Mouse (Mus musculus) kidney, adult 11 months (tissue): Measurements from ENCODE around the gene Gm45713.
"Not testable (repeated sequence)": the region's sequence is repeated elsewhere in the genome, so short reads cannot be mapped to it uniquely, and the experiment has no call there.

Experiments used
- DNase-seq: peaks from one replicate; pipeline ENCODE4 v3.0.0; 2022

Gene Gm45713

GRCm38 (mm10) chr7:45139904-45140723 lies 4.1 kb upstream of the Gm45713 start:
- DNase-seq = no peak

DNA sequence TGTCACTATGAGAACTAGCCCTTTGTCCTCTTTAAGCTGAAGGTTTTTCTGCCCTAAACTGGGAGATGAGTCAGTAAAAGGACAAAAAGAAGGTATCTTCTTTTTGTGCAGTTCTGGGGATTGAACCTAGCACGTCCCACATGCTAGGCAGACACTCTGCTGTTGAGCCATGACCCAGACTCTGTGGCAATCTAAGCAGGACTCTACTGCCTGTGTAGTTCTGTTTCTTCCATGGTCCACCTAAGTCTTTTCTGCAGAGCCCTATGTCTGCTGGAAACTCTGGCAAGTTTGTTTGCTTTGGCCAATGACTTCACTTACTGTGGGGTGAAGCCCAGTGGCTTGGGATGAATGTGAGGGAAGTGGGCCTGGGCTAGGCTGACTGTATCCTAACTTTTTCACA lies 2.4 kb upstream of the Gm45713 start:
- no peak for DNase-seq

GRCm38 (mm10) chr7:45137171-45138006 lies 1.4 kb upstream of the Gm45713 start:
- no peak for DNase-seq

DNA sequence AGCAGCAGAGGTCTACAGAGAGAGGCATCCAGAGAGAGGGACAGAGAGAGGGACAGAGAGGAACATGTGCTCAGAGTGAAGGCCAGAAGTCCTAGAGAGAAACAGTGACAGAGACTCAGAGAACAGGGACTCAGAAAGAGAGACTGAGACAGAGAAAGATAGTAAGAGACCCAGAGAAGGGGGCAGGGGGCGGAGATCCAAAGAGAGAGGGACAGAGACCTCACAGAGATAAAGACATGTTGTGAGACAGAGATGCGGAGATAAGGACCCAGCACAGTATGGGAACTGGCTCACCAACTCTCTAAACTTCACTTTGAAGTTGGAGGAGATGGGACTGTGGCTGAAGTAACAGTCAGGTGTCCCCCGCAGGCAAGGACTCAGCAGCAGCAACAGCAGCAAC lies 661 bp downstream of the Gm45713 start:
- DNase-seq = no peak

GRCm38 (mm10) chr7:45134544-45135026 lies 1.4 kb downstream of the Gm45713 start:
- no peak for DNase-seq

DNA sequence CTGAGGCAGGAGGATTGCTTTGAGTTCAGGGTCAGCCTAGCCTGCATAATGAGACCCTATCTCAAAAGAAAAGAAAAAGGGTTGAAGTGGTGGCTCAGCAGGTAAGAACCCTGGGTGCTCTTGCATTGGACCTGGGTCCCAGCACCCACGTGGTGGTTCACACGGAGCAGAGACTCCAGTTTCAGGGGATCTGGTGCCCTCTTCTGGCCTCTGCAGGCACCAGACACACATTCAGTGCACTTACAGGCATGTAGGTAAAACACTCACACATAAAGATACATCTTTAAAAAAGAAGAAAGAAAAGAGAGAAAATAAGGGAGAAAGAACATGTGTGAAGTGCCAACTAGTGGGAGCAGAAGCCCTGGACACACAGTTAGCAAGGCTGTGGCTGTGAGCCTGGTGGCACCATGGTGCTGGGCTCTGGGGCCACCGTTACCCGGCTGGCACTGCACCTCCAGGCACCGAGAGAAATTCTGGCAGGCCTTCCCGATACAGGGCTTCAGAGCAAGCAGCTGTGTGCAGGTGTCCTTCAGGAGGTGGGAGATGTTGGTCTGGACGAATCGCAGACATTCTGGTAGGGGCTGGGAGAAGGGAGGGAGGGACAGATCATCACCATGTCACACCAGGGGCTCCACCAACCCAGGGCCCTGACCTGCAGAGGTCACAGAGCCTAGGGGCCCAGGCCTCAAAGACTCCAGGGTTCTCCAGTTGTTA lies 2.4 kb downstream of the Gm45713 start:
- DNase-seq = no peak

DNA sequence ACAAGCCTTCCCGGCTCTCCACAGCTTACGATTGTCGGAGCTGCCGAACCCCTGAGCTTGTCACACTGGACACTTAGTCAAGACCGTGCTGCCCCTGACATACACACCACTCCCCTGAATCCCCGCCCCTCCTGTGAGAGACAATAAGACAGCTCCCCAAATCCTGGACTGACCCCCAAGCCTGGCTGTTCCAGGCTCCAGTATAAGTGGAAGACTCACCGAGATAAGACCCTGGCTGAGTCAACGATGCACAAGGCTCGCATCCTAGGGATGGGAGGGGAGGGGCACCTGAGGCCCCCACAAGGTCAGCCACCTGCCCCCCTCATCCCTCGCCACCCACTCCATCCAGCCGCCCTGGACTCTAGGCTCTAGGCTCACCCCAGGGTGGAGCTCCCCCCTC lies 4.2 kb downstream of the Gm45713 start:
- DNase-seq = no peak

- no peak for DNase-seq
Measured at GRCm38 (mm10) chr7:45129776-45130512, 6.1 kb downstream of the Gm45713 start.

DNA sequence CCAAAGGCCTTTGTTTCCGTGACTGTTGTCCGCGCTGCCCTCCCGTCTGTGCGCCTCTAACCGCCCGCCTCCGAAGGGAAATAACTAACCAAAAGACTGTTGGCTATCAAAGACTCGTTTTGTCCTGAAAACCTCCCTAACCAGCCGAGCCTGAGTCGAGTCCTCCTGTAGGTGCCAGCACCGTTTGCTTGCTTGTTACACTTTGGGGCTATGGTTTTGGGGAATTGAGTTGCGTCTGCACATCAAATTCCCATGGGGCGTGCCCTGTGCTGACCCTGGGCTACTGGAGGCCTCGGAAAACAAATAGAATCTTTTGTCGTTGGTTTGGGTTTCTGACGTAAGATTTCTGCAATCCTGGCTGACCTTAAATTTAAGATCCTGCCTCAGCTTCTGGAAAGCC lies 6.7 kb downstream of the Gm45713 start:
- no peak for DNase-seq

GRCm38 (mm10) chr7:45128624-45129246 lies 7.3 kb downstream of the Gm45713 start, which contains the start of gene Rpl13a:
TSS of gene Rpl13a (minus strand) at chr7:45128761.
- peak; percentile 99 for DNase-seq

DNA sequence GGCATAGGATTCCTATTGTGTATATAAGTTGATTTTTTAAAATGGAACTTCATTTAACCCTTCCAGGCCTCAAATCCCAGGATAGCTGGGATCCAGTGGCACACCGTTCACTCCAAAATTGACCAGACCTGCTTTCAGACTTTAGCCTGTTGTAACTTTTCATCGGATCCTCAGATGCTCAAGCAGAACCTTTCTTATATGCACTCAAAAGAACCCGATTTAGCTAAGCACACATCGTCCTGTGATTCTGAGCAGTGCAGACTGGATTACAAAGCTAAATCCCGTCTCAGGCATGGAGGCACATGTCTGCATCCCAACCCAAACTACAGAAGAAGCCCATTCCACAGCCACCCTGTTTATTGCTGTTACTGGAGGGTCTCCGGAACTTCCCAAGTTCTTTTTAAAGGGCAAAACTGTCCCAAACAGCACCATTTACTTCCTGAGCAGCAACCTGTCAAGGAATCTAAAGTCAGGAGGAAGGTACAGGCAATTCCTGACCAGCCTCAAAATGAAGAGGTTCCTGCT lies 8.3 kb downstream of the Gm45713 start:
- DNase-seq = no peak

DNA sequence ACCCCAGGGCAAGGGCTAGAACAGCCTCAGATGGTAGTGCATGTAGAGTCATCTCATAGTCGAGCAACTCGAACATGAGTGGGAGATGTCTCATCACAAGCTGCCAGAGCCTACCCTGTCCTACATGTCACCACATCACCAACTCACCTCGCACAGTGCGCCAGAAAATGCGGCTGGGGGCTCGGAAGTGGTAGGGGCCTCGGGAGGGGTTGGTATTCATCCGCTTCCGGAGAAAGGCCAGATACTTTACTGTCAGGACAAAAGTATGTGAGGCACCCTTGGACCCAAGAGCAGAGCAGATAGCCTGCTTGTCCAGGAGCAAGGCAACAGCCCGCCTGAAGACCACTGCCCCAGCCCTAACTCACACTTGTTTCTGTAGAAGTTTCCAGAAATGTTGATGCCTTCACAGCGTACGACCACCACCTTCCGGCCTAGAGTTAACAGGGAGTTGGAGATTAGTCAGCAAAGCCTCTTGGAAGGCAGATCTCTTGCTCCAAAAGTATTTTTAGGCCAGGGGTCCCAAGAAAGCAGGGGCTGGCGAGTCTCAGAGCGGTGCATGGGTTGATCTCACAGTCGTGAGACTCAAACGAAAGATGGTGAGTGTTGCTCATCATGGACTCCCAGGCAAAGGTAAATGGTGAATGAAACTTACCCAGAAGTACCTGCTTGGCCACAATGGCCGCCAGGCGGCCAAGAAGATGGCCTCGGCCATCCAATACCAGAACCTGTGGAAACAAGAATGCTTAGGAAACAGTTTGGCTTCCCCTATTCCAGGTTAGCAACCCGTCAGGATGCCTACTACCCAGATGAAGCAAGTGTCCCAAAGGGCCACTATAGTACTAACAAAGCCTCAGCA lies 9.0 kb downstream of the Gm45713 start:
- DNase-seq = no peak

- DNase-seq = no peak
Measured at GRCm38 (mm10) chr7:45126147-45126843, 9.7 kb downstream of the Gm45713 start.

DNA sequence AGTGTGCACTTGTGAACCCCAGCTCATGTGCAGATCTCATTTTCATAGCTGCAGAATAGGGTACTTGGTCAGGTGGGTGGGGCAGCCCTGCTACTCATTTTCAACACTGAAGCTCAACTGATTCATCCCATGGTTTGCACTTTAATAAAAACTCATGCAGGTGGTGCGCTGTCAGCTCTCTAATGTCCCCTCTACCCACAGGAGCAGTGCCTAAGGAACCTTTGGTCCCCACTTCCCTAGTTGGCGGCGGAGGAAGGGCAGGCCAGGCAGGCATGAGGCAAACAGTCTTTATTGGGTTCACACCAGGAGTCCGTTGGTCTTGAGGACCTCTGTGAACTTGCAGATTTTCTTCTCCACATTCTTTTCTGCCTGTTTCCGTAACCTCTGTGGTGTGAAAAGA lies 10.4 kb downstream of the Gm45713 start:
- DNase-seq = not testable (repeated sequence)

- DNase-seq = no peak
Measured at GRCm38 (mm10) chr7:45125144-45125600, 10.9 kb downstream of the Gm45713 start.

DNA sequence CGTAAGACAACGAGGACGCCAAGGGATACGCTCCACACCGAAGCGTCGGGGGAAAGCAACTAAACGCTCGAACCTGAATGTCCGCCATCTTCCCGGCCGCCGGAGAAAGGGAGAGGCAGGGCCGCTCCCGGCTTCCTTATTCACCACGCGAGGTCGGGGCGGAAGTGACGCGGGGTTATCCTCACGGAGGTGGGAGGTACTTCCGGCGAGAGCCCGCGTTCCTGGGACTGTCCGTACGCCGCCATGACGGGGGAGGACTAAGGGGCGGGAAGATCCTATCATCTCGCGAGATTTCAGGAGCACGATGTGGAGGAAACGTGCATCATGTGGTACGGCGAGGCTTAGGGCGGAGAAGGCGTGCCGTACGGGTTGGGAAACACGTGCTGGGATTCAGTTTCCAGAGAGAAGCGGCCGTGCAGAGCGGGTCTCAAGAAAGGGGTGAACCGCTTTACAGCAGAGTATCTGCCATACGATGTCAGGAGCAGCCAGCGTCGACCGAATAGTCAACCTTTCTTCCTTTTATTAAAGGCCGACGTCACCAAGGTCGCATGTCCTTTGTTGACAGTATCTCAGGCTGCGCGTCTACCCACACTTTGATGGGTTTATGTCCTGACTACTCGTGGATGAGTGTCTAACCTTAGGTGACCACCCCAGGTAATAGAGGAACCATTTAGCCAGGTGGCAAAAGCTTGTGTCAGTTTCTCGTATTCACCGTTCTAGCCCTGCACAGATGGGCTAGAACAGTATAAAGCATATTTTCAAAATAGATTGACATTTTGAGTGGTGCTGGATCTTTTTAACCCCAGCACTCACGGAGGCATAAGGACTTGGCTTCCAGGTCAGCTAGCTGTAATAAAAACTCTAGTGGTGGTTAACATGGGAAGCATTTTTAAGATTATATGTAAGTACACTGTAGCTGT lies 11.5 kb downstream of the Gm45713 start, which contains the start of gene Rps11:
Rps11 (minus strand) TSS at position 216 of the 920 bp plus-strand sequence.
- peak; percentile 99 for DNase-seq

DNA sequence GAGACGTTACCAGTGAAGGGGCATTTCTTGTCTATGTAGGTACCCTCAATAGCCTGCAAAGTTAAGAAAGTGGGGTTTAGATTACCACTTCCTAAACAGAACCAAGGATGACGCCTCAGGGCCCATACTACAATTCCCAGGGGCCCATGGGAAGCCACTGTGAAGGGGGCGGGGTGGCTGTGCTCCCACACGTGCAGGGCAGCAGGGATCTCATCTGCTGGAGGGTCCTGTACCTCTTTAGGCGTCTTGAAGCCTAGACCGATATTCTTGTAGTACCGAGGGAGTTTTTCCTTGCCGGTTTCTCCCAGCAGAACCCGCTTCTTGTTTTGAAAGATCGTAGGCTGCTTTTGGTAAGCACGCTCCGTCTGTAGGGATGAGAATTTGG lies 12.9 kb downstream of the Gm45713 start:
- no peak for DNase-seq

DNA sequence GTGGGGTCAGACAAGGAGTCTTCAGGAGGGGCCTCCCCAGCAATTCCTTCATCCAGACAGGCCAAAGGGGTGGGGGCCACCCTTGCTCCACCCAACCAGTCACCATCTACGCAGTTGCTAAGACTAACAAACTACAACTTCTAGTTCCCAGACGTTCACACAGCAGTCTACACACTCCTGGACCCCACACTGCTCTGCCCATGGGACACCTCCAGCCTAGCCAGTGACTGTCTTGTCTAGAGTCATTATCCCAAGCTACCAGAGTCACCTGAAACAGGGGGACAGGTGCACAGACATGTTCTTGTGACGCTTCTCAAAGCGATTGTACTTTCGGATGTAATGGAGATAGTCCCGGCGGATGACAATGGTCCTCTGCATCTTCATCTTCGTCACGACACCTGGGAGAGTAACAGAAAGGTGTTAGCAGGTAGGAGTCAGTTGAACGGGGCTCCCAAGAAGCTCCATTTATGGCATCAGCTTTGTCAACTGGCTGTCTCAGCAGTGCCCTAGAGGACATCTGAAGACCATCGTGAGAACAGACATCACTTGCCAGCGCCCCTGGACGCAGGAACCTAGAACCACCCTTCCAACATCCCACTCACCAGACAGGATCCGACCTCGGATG lies 13.4 kb downstream of the Gm45713 start:
- DNase-seq = no peak
